Mouse (Mus musculus): Measurements from ENCODE around the gene Arhgef12. TPM values are rescaled to one million over a fixed set of nuclear protein-coding genes. Genes with fewer than 3 reads are reported as not detected.

The Arhgef12 gene
- total and polyA plus RNA-seq, 2 experiments from 2014 or later = 14.0 to 86.0 TPM

DNA sequence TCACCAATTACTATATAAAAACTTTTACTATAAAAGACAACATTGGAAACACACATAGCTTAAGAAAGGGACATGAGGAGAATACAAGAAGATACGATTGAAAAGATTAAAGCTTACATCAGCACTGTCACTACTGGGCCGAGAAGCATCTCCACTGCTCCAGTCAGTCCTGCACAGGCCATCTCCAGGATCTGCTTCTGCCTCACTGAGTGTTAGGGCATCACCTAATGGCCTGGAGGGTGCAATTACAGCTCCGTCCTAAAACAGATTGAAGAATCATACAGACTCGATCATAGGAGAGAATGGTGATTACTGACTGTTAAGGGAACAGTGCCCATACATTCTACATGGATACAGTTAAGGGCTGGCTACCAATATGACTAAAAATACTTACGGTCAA is 91.3 kb downstream of the Arhgef12 start:
- ATAC-seq (no peak), DNase-seq (ENCODE audit: low spot score) (peak; percentile 42)
- no peak overlapping the region for H3K9ac ChIP-seq (replicated peaks; ENCODE audit: low read length)
- H3K27ac ChIP-seq = no peak overlapping the region
- no peaks in the 10 kb centered on the region for H3K4me1 ChIP-seq (ENCODE audit: insufficient read depth, low read length)
- 89% methylated on average over 5 of the region's 5 CpGs for WGBS
- no peak overlapping the region for H3K4me2 ChIP-seq (ENCODE audit: low read depth, low read length)
- no peaks in the 10 kb centered on the region for H3K27me3 ChIP-seq (ENCODE audit: insufficient read depth, low read length)
- no peaks in the 10 kb centered on the region for H3K9me3 ChIP-seq (ENCODE audit: low read length)
- TF ChIP-seq CTCF (IDR thresholded peaks at IDR 0.05; ENCODE audit: low read depth) = peak; percentile 54
- peaks cover 12% of the 10 kb centered on the region; the same call in 1 of the 2 replicates for H3K36me3 ChIP-seq (ENCODE audit: insufficient read depth, low read length)
- H3K4me3 ChIP-seq (ENCODE audit: low read length) = no peak overlapping the region

DNA sequence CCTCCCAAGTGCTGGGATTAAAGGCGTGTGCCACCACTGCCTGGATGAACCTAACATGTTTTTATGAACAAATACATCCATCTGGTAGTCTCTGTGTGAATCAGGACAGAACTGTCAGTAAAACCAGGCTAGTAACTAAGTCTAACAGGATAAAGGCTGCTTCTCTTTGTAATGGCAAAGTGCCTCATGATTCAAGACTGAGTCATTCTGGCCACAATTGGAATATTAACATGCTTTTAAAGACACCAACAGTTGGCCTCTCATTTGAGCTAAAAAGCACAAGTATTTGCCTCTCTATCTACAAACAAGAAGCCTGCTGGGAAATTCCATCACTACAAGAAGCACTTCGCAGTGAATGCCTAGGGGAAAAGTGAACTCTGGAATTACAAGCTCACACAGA is 91.7 kb downstream of the Arhgef12 start:
- no peaks in the 10 kb centered on the region for H3K9me3 ChIP-seq (ENCODE audit: low read length)
- peaks cover 12% of the 10 kb centered on the region; the same call in 1 of the 2 replicates for H3K36me3 ChIP-seq (ENCODE audit: insufficient read depth, low read length)
- no peak for TF ChIP-seq CTCF (IDR thresholded peaks at IDR 0.05; ENCODE audit: low read depth)
- no peaks in the 10 kb centered on the region for H3K27me3 ChIP-seq (ENCODE audit: insufficient read depth, low read length)
- ATAC-seq = no peak
- no peaks in the 10 kb centered on the region for H3K4me1 ChIP-seq (ENCODE audit: insufficient read depth, low read length)
- H3K27ac ChIP-seq = no peak overlapping the region
- no peak for DNase-seq (ENCODE audit: low spot score)
- 85% methylated on average over 2 of the region's 2 CpGs for WGBS
- no peak overlapping the region for H3K4me3 ChIP-seq (ENCODE audit: low read length)
- no peak overlapping the region for H3K9ac ChIP-seq (replicated peaks; ENCODE audit: low read length)
- H3K4me2 ChIP-seq (ENCODE audit: low read depth, low read length) = no peak overlapping the region

DNA sequence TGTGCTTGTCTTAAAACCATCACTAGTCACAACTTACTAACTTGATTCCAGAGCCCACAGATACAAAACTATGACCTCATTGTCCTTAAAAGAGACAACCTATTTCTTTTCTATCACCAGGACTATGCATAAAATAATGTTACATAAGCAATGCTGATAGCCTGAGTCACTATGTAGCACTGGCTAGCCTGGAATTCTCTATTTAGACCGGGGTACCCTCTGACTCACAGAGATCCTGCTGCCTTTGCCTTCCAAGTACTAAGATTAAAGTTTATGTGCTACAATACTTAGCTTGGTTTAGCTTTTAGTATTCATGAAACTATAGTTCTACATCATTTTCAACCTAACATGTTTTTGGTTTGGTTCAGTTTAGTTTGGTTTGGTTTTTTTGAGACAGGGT is 92.2 kb downstream of the Arhgef12 start:
- Histone ChIP-seq H3K4me1 (ENCODE audit: insufficient read depth, low read length) (no peaks in the 10 kb centered on the region), H3K4me3 (ENCODE audit: low read length) (no peak overlapping the region), H3K9ac (replicated peaks; ENCODE audit: low read length) (no peak overlapping the region), H3K9me3 (ENCODE audit: low read length) (no peaks in the 10 kb centered on the region), H3K27me3 (ENCODE audit: insufficient read depth, low read length) (no peaks in the 10 kb centered on the region), H3K4me2 (ENCODE audit: low read depth, low read length) (no peak overlapping the region), H3K27ac (no peak overlapping the region), H3K36me3 (ENCODE audit: insufficient read depth, low read length) (peaks cover 10% of the 10 kb centered on the region; the same call in 1 of the 2 replicates)
- TF ChIP-seq CTCF (IDR thresholded peaks at IDR 0.05; ENCODE audit: low read depth) = no peak
- 95% methylated on average over 1 of the region's 1 CpGs for WGBS
- ATAC-seq (no peak), DNase-seq (ENCODE audit: low spot score) (no peak)

DNA sequence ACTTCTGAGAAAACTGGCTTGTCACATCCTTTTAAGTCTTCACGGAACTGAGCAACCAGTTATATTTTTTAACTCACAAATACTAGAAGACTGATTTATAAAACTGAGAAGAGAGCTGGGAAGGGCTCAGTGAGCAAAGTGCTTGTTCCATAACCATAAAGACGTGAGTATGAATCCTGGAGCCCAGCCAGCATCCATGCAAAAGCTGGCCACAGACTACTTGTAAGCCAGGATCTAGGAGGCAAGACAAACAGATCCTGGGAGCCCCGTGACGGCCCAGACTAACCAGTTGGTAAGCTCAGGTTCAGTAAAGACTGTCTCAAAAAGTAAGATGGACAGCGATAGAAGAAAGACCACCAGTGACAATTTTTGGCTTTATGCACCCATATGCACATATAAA is 94.5 kb downstream of the Arhgef12 start:
- Histone ChIP-seq H3K9ac (replicated peaks; ENCODE audit: low read length) (no peak overlapping the region), H3K9me3 (ENCODE audit: low read length) (no peaks in the 10 kb centered on the region), H3K4me2 (ENCODE audit: low read depth, low read length) (no peak overlapping the region), H3K36me3 (ENCODE audit: insufficient read depth, low read length) (peaks cover 6% of the 10 kb centered on the region; the same call in 1 of the 2 replicates), H3K4me3 (ENCODE audit: low read length) (no peak overlapping the region), H3K4me1 (ENCODE audit: insufficient read depth, low read length) (no peaks in the 10 kb centered on the region), H3K27ac (no peak overlapping the region), H3K27me3 (ENCODE audit: insufficient read depth, low read length) (no peaks in the 10 kb centered on the region)
- DNase-seq (ENCODE audit: low spot score) = no peak
- TF ChIP-seq CTCF (IDR thresholded peaks at IDR 0.05; ENCODE audit: low read depth) = no peak
- 68% methylated on average over 5 of the region's 5 CpGs for WGBS
- no peak for ATAC-seq

DNA sequence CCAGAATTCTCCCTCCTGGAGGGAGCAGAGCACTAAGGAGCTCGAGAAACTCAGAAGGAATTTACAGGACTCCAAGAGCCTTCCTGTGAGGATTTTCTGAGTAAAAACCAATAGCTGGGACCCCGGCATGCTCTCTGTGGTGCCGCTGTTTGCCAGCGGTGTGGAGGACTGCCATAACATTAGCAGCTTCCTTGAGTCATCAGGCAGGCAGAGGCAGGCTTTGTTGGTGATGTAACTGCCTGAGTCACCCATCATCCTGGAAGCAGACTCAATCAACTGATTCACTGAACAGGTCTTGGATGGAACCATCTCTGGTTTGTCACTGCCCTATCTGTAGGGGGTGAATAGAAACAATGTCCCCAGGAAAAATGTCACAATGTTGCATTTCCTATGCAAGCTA is 96.0 kb downstream of the Arhgef12 start:
- TF ChIP-seq CTCF (IDR thresholded peaks at IDR 0.05; ENCODE audit: low read depth) = no peak
- H3K27ac ChIP-seq = no peak overlapping the region
- 66% methylated on average over 4 of the region's 4 CpGs for WGBS
- H3K4me3 ChIP-seq (ENCODE audit: low read length) = no peak overlapping the region
- H3K4me2 ChIP-seq (ENCODE audit: low read depth, low read length) = no peak overlapping the region
- no peak overlapping the region for H3K9ac ChIP-seq (replicated peaks; ENCODE audit: low read length)
- peaks cover 6% of the 10 kb centered on the region; the same call in 1 of the 2 replicates for H3K36me3 ChIP-seq (ENCODE audit: insufficient read depth, low read length)
- H3K27me3 ChIP-seq (ENCODE audit: insufficient read depth, low read length) = no peaks in the 10 kb centered on the region
- ATAC-seq = no peak
- H3K9me3 ChIP-seq (ENCODE audit: low read length) = no peaks in the 10 kb centered on the region
- DNase-seq (ENCODE audit: low spot score) = no peak
- no peaks in the 10 kb centered on the region for H3K4me1 ChIP-seq (ENCODE audit: insufficient read depth, low read length)

DNA sequence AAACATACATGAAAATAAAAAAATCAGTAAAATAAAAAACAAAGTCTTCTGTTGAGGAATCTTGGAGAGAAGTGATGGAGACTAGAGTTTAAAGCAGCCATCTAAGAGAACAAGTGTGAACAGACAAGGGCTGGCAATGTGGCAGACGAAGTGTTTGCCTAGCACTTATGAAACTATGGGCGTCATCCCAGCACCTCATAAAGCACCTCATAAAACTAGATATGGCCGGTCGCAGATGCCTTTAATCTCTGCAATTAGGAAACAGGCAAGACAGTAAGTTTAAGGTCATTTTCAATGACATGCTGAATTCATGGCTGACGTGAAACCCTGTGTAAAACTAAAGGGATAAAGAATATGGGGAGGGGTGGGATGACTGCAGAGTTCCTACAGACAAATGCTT is 103.2 kb downstream of the Arhgef12 start:
- H3K9me3 ChIP-seq (ENCODE audit: low read length) = no peaks in the 10 kb centered on the region
- no peak overlapping the region for H3K27ac ChIP-seq
- no peak for TF ChIP-seq CTCF (IDR thresholded peaks at IDR 0.05; ENCODE audit: low read depth)
- H3K4me2 ChIP-seq (ENCODE audit: low read depth, low read length) = no peak overlapping the region
- WGBS = 92% methylated on average over 5 of the region's 5 CpGs
- no peak overlapping the region for H3K9ac ChIP-seq (replicated peaks; ENCODE audit: low read length)
- ATAC-seq = no peak
- H3K4me3 ChIP-seq (ENCODE audit: low read length) = no peak overlapping the region
- H3K4me1 ChIP-seq (ENCODE audit: insufficient read depth, low read length) = no peaks in the 10 kb centered on the region
- no peak for DNase-seq (ENCODE audit: low spot score)
- H3K27me3 ChIP-seq (ENCODE audit: insufficient read depth, low read length) = no peaks in the 10 kb centered on the region
- peaks cover 40% of the 10 kb centered on the region for H3K36me3 ChIP-seq (ENCODE audit: insufficient read depth, low read length)

DNA sequence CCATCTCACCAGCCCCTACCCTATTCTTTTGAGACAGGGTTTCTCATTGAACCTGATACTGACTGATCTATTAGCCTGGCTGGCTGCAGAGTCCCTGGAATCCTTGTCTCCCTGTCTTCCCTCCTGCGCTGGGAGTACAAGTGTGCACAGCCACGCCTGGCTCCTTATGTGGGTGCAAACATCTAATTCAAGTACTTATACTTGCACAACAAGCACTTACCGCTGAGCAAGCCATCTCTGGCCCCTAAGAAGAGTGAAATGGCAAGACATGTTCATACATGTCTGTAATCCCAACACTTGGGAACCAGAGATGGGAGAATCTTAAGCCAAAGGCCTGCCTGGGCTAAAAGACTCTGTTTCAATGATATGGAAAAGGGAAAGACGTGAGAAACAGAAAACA is 104.0 kb downstream of the Arhgef12 start:
- 93% methylated on average over 4 of the region's 4 CpGs for WGBS
- no peak overlapping the region for H3K4me2 ChIP-seq (ENCODE audit: low read depth, low read length)
- H3K27ac ChIP-seq = no peak overlapping the region
- no peak for TF ChIP-seq CTCF (IDR thresholded peaks at IDR 0.05; ENCODE audit: low read depth)
- H3K4me1 ChIP-seq (ENCODE audit: insufficient read depth, low read length) = no peaks in the 10 kb centered on the region
- no peaks in the 10 kb centered on the region for H3K27me3 ChIP-seq (ENCODE audit: insufficient read depth, low read length)
- H3K9ac ChIP-seq (replicated peaks; ENCODE audit: low read length) = no peak overlapping the region
- DNase-seq (ENCODE audit: low spot score) (no peak), ATAC-seq (no peak)
- H3K9me3 ChIP-seq (ENCODE audit: low read length) = no peaks in the 10 kb centered on the region
- H3K4me3 ChIP-seq (ENCODE audit: low read length) = no peak overlapping the region
- H3K36me3 ChIP-seq (ENCODE audit: insufficient read depth, low read length) = peaks cover 46% of the 10 kb centered on the region
